Mouse (Mus musculus): ENCODE results near the gene Tapbp.

The Tapbp gene

GRCm38 (mm10) chr17:33920282-33921097 is 4.8 kb downstream of the Tapbp start:
- peak; percentile 95 for DNase-seq (ENCODE audit: low read depth, low spot score)

- DNase-seq (ENCODE audit: low read depth, low spot score), result no peak
Observed at GRCm38 (mm10) chr17:33921361-33921760, 5.7 kb downstream of the Tapbp start.

- DNase-seq (ENCODE audit: low read depth, low spot score), result peak; percentile 78
Observed at GRCm38 (mm10) chr17:33924577-33925283, 9.0 kb downstream of the Tapbp start.

GRCm38 (mm10) chr17:33925406-33926116 is 9.9 kb downstream of the Tapbp start:
- no peak for DNase-seq (ENCODE audit: low read depth, low spot score)

- DNase-seq (ENCODE audit: low read depth, low spot score), result peak; percentile 49
Observed at GRCm38 (mm10) chr17:33926207-33926932, 10.7 kb downstream of the Tapbp start.

- no peak for DNase-seq (ENCODE audit: low read depth, low spot score)
Observed at GRCm38 (mm10) chr17:33928251-33928947, 12.7 kb downstream of the Tapbp start.

GRCm38 (mm10) chr17:33929371-33930279 is 13.9 kb downstream of the Tapbp start, which contains the start of gene Rgl2:
Gene Rgl2, plus strand, starts transcription at chr17:33929543.
- DNase-seq (ENCODE audit: low read depth, low spot score), result peak; percentile 85

- DNase-seq (ENCODE audit: low read depth, low spot score), result peak; percentile 79
Observed at GRCm38 (mm10) chr17:33930280-33931158, 14.8 kb downstream of the Tapbp start.

GRCm38 (mm10) chr17:33931159-33931866 is 15.6 kb downstream of the Tapbp start:
- DNase-seq (ENCODE audit: low read depth, low spot score), result no peak

- no peak for DNase-seq (ENCODE audit: low read depth, low spot score)
Observed at GRCm38 (mm10) chr17:33931947-33932346, 16.2 kb downstream of the Tapbp start.

GRCm38 (mm10) chr17:33932448-33932847 is 16.7 kb downstream of the Tapbp start:
- DNase-seq (ENCODE audit: low read depth, low spot score), result no peak

GRCm38 (mm10) chr17:33932970-33933369 is 17.3 kb downstream of the Tapbp start:
- DNase-seq (ENCODE audit: low read depth, low spot score), result no peak

GRCm38 (mm10) chr17:33935422-33936055 is 19.8 kb downstream of the Tapbp start:
- no peak for DNase-seq (ENCODE audit: low read depth, low spot score)

GRCm38 (mm10) chr17:33936993-33937392 is 21.3 kb downstream of the Tapbp start:
- DNase-seq (ENCODE audit: low read depth, low spot score), result no peak

- no peak for DNase-seq (ENCODE audit: low read depth, low spot score)
Observed at GRCm38 (mm10) chr17:33938783-33939182, 23.1 kb downstream of the Tapbp start.

GRCm38 (mm10) chr17:33940206-33940805 is 24.6 kb downstream of the Tapbp start, which contains the start of the genes Pfdn6 and Wdr46:
Gene Pfdn6, minus strand, starts transcription at chr17:33940343.
Gene Wdr46, plus strand, starts transcription at chr17:33940660.
- peak; percentile 97 for DNase-seq (ENCODE audit: low read depth, low spot score)

GRCm38 (mm10) chr17:33940981-33941380 is 25.3 kb downstream of the Tapbp start:
- DNase-seq (ENCODE audit: low read depth, low spot score), result peak; percentile 63

Measured in 3T3-L1 (cell line).